Mouse (Mus musculus) forebrain, embryonic 13.5 days (tissue): ENCODE results near the gene Ager. TPM values are rescaled to one million over a fixed set of nuclear protein-coding genes. Genes with fewer than 3 reads are reported as not detected.

Experiments used
- polyA plus RNA-seq: library from polyadenylated mRNA; unstranded; fragments of >200 nt; fragmentation: Nextera tagmentation; extraction: Ambion mirVana; gene quantifications from 2 replicates; pipeline ENCODE4 v1.2.1, GENCODE M21; 2015

The Ager gene
- polyA plus RNA-seq, 1 experiment from 2014 or later: 2.5 TPM

Other genes starting within 250 kb of the Ager start
- gene Btnl2, start 243.0 kb upstream of the Ager start, polyA plus RNA-seq: not detected in 2 replicates
- not detected in 2 replicates for gene Btnl1, start 220.7 kb upstream of the Ager start, polyA plus RNA-seq
- 2.4 and 2.6 TPM in 2 replicates for gene BC051142, start 199.0 kb upstream of the Ager start, polyA plus RNA-seq
- gene Btnl4, start 120.5 kb upstream of the Ager start, polyA plus RNA-seq: not detected in 2 replicates
- gene Btnl6, start 80.5 kb upstream of the Ager start, polyA plus RNA-seq: not detected in 2 replicates
- gene Notch4, start 33.6 kb upstream of the Ager start, polyA plus RNA-seq: 4.6 and 7.7 TPM in 2 replicates
- gene Gpsm3, start 8.1 kb upstream of the Ager start, polyA plus RNA-seq: 2.4 and 3.0 TPM in 2 replicates
- 10.2 and 10.5 TPM in 2 replicates for gene Pbx2, start 6.6 kb upstream of the Ager start, polyA plus RNA-seq
- gene Rnf5, start 5.8 kb downstream of the Ager start, polyA plus RNA-seq: 302 TPM in 2 replicates
- 74.4 and 77.6 TPM in 2 replicates for gene Agpat1, start 6.4 kb downstream of the Ager start, polyA plus RNA-seq
- 4.7 and 5.9 TPM in 2 replicates for gene Egfl8, start 18.1 kb downstream of the Ager start, polyA plus RNA-seq
- gene Ppt2, start 30.6 kb downstream of the Ager start, polyA plus RNA-seq: 15.9 and 19.7 TPM in 2 replicates
- 2.8 and 6.0 TPM in 2 replicates for gene Prrt1, start 31.7 kb downstream of the Ager start, polyA plus RNA-seq
- 14.7 and 16.1 TPM in 2 replicates for gene Fkbpl, start 46.9 kb downstream of the Ager start, polyA plus RNA-seq
- gene Atf6b, start 49.3 kb downstream of the Ager start, polyA plus RNA-seq: 95.9 and 105 TPM in 2 replicates
- 0.01 and 0.05 TPM in 2 replicates for gene Tnxb, start 72.7 kb downstream of the Ager start, polyA plus RNA-seq
- gene C4b, start 146.0 kb downstream of the Ager start, polyA plus RNA-seq: not detected in 2 replicates
- not detected in 2 replicates for gene Cyp21a1, start 206.7 kb downstream of the Ager start, polyA plus RNA-seq
- gene Stk19, start 239.1 kb downstream of the Ager start, polyA plus RNA-seq: 36.6 and 40.0 TPM in 2 replicates
- gene Dxo, start 239.2 kb downstream of the Ager start, polyA plus RNA-seq: 68.6 and 75.7 TPM in 2 replicates